Mouse (Mus musculus) MEL (cell line): ENCODE measurements around the gene Rbm45. TPM values are rescaled to one million over a fixed set of nuclear protein-coding genes. Genes with fewer than 3 reads are reported as not detected.

ENCODE experiments used
- DNase-seq: peaks from one replicate; pipeline ENCODE4 v3.0.0; 2011; ENCODE audit warnings: low read depth, low spot score
- H3K27ac ChIP-seq: 2 replicates; pipeline ENCODE4 v1.5.1; 2012; ENCODE audit warnings: low read depth, mild to moderate bottlenecking, control low read depth, low read length, moderate library complexity; ENCODE audit not compliant: control insufficient read depth
- H3K27me3 ChIP-seq, 2 experiments: fragments of 150-350 bp in 1 of 2; sonication (generic) in 1 of 2; 2 replicates each; pipeline ENCODE4 v1.6.1; 2012; ENCODE audit warnings: low read length in 2 of 2, mild to moderate bottlenecking in 2 of 2, improper control_type of control experiment in 1 of 2, moderate library complexity in 1 of 2; ENCODE audit not compliant: insufficient read depth in 2 of 2, control insufficient read depth in 1 of 2
- H3K36me3 ChIP-seq, 2 experiments: 2 replicates each; pipeline ENCODE4 v1.6.1; 2012 to 2014; ENCODE audit warnings: low read length in 2 of 2, improper control_type of control experiment in 1 of 2, inconsistent platforms in 1 of 2, mild to moderate bottlenecking in 1 of 2; ENCODE audit not compliant: insufficient read depth in 2 of 2, control insufficient read depth in 1 of 2
- H3K4me1 ChIP-seq, 2 experiments: fragments of 150-350 bp in 1 of 2; sonication (generic) in 1 of 2; 2 replicates each; pipeline ENCODE4 v1.6.1; 2012; ENCODE audit warnings: low read length in 2 of 2, improper control_type of control experiment in 1 of 2, mild to moderate bottlenecking in 1 of 2; ENCODE audit not compliant: insufficient read depth in 2 of 2, control insufficient read depth in 1 of 2
- H3K4me3 ChIP-seq, 2 experiments: fragments of 150-350 bp in 1 of 2; sonication (generic) in 1 of 2; 2 replicates each; pipeline ENCODE4 v1.5.1; 2012; ENCODE audit warnings: low read depth in 2 of 2, low read length in 2 of 2, mild to moderate bottlenecking in 2 of 2, moderate library complexity in 2 of 2, control low read depth in 1 of 2, improper control_type of control experiment in 1 of 2; ENCODE audit not compliant: control insufficient read depth in 1 of 2, insufficient read depth in 1 of 2
- H3K79me2 ChIP-seq: 2 replicates; pipeline ENCODE4 v1.6.1; 2012; ENCODE audit warnings: mild to moderate bottlenecking, low read length, moderate library complexity; ENCODE audit not compliant: control insufficient read depth, poor library complexity, insufficient read depth
- H3K9ac ChIP-seq: 2 replicates; pipeline ENCODE4 v1.6.1; 2012; ENCODE audit warnings: low read depth, mild to moderate bottlenecking, control low read depth, low read length, moderate library complexity; ENCODE audit not compliant: control insufficient read depth, poor library complexity, severe bottlenecking
- H3K9me3 ChIP-seq: fragments of 150-350 bp; sonication (generic); replicated peaks from 2 replicates; pipeline ENCODE4 v1.6.1; 2012; ENCODE audit warnings: mild to moderate bottlenecking, low read length, improper control_type of control experiment, moderate library complexity; ENCODE audit not compliant: insufficient read depth
- BHLHE40 ChIP-seq: IDR thresholded peaks from 2 replicates; pipeline ENCODE4 v1.6.1; 2012; ENCODE audit warnings: low read depth, mild to moderate bottlenecking, inconsistent platforms, low read length, improper control_type of control experiment, borderline replicate concordance
- ELF1 ChIP-seq: IDR thresholded peaks from 2 replicates; pipeline ENCODE4 v1.6.1; 2014; ENCODE audit warnings: low read depth, mild to moderate bottlenecking, inconsistent platforms, low read length, improper control_type of control experiment, moderate library complexity
- ETS1 ChIP-seq: IDR thresholded peaks from 2 replicates; pipeline ENCODE4 v1.6.1; 2012; ENCODE audit warnings: low read depth, mild to moderate bottlenecking, inconsistent platforms, low read length, improper control_type of control experiment, moderate library complexity
- GATA1 ChIP-seq: IDR thresholded peaks from 2 replicates; pipeline ENCODE4 v1.6.1; 2011; ENCODE audit warnings: low read depth, low read length, improper control_type of control experiment
- HCFC1 ChIP-seq: IDR thresholded peaks from 2 replicates; pipeline ENCODE4 v1.6.1; 2012; ENCODE audit warnings: low read depth, mild to moderate bottlenecking, inconsistent platforms, low read length, improper control_type of control experiment, moderate library complexity
- MAX ChIP-seq: IDR thresholded peaks from 2 replicates; pipeline ENCODE4 v1.6.1; 2011; ENCODE audit warnings: low read length, improper control_type of control experiment
- MEF2A ChIP-seq: IDR thresholded peaks from 2 replicates; pipeline ENCODE4 v1.6.1; 2014; ENCODE audit warnings: low read depth, mild to moderate bottlenecking, inconsistent platforms, low read length, improper control_type of control experiment; ENCODE audit not compliant: poor library complexity, insufficient replicate concordance, severe bottlenecking; ENCODE audit errors: extremely low read depth
- MYB ChIP-seq: IDR thresholded peaks from 2 replicates; pipeline ENCODE4 v1.6.1; 2011; ENCODE audit warnings: mild to moderate bottlenecking, low read depth, low read length, improper control_type of control experiment
- NRF1 ChIP-seq: IDR thresholded peaks from 2 replicates; pipeline ENCODE4 v1.6.1; 2014; ENCODE audit warnings: low read depth, mild to moderate bottlenecking, inconsistent platforms, low read length, improper control_type of control experiment, moderate library complexity; ENCODE audit not compliant: poor library complexity, insufficient read depth, severe bottlenecking
- POLR2A ChIP-seq, 2 experiments: IDR thresholded peaks; 2 replicates each; pipeline ENCODE4 v1.6.1; 2011 to 2012; ENCODE audit warnings: low read length in 2 of 2, mild to moderate bottlenecking in 2 of 2, control low read depth in 1 of 2, improper control_type of control experiment in 1 of 2, low read depth in 1 of 2, moderate library complexity in 1 of 2; ENCODE audit not compliant: control insufficient read depth in 1 of 2, insufficient read depth in 1 of 2, poor library complexity in 1 of 2
- POLR2AphosphoS2 ChIP-seq: IDR thresholded peaks from 2 replicates; pipeline ENCODE4 v1.6.1; 2011; ENCODE audit warnings: low read length, improper control_type of control experiment
- RAD21 ChIP-seq: IDR thresholded peaks from 2 replicates; pipeline ENCODE4 v1.6.1; 2011; ENCODE audit warnings: mild to moderate bottlenecking, low read depth, low read length, improper control_type of control experiment
- TAL1 ChIP-seq: IDR thresholded peaks from 2 replicates; pipeline ENCODE4 v1.6.1; 2012; ENCODE audit warnings: mild to moderate bottlenecking, inconsistent platforms, low read length, moderate library complexity, mixed read lengths
- TCF12 ChIP-seq: IDR thresholded peaks from 2 replicates; pipeline ENCODE4 v1.6.1; 2014; ENCODE audit warnings: low read depth, mild to moderate bottlenecking, inconsistent platforms, low read length, improper control_type of control experiment, moderate library complexity
- UBTF ChIP-seq: IDR thresholded peaks from 2 replicates; pipeline ENCODE4 v1.6.1; 2012; ENCODE audit warnings: low read depth, mild to moderate bottlenecking, inconsistent platforms, low read length, improper control_type of control experiment, moderate library complexity, borderline replicate concordance; ENCODE audit not compliant: insufficient read depth
- USF1 ChIP-seq: IDR thresholded peaks from 2 replicates; pipeline ENCODE4 v1.6.1; 2014; ENCODE audit warnings: low read depth, mild to moderate bottlenecking, inconsistent platforms, low read length, improper control_type of control experiment, moderate library complexity
- USF2 ChIP-seq, 2 experiments: IDR thresholded peaks; 2 replicates each; pipeline ENCODE4 v1.6.1; 2011 to 2012; ENCODE audit warnings: improper control_type of control experiment in 2 of 2, low read length in 2 of 2, borderline replicate concordance in 1 of 2, inconsistent platforms in 1 of 2, low read depth in 1 of 2, mild to moderate bottlenecking in 1 of 2; ENCODE audit not compliant: insufficient read depth in 1 of 2
- ZC3H11A ChIP-seq: IDR thresholded peaks from 2 replicates; pipeline ENCODE4 v1.6.1; 2012; ENCODE audit warnings: low read depth, mild to moderate bottlenecking, inconsistent platforms, low read length, improper control_type of control experiment
- ZNF384 ChIP-seq: IDR thresholded peaks from 2 replicates; pipeline ENCODE4 v1.6.1; 2012; ENCODE audit warnings: low read depth, mild to moderate bottlenecking, inconsistent platforms, low read length, improper control_type of control experiment
- polyA plus RNA-seq, 2 experiments: library from polyadenylated mRNA; stranded (reverse) in 1 of 2; unstranded in 1 of 2; fragments of >175 nt in 1 of 2; fragments of >200 nt in 1 of 2; gene quantifications; 2 replicates each; pipeline versions ENCODE4 v1.2.1 to v1.2.4; 2012; ENCODE audit warnings: low replicate concordance in 2 of 2, low read depth in 1 of 2; ENCODE audit not compliant: insufficient read length in 2 of 2, insufficient read depth in 1 of 2, missing spikeins in 1 of 2
- total RNA-seq: library from RNA; depleted of rRNA; stranded (reverse); fragments of 300-350 nt; gene quantifications from 2 replicates; pipeline ENCODE4 v1.2.3, GENCODE M21; 2012

The Rbm45 gene
- total and polyA plus RNA-seq, 3 experiments = 38.8 to 39.4 TPM; not detected in 1

DNA sequence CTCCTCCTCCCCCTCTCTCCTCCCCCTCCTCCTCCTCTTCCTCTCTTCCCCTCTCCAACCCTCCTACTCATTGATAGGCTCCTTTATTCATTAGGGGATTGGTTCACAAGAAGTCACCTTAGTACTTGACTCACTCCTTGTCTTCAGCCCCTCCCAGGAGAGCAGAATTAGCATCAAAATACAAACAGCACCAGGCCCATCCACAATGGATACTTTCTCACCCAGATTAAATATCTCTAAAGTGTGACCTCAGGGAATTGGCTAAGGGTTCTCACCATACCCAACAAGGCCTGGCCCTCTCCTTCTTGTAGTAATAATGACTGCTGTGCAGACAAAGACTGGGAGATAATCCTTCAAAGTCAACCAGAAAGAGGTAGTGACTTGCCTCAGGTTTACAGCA, 30.4 kb downstream of the Rbm45 start:
- no peaks in the 10 kb centered on the region for H3K4me1 ChIP-seq
- no peaks in the 10 kb centered on the region for H3K79me2 ChIP-seq
- H3K27ac ChIP-seq = no peak overlapping the region
- no peak overlapping the region for H3K4me3 ChIP-seq
- DNase-seq = no peak
- TF ChIP-seq ZC3H11A (no peak), BHLHE40 (no peak), GATA1 (no peak)
- H3K9ac ChIP-seq = no peak overlapping the region
- no peaks in the 10 kb centered on the region; a peak in 3 of 4 replicates for H3K27me3 ChIP-seq
- H3K36me3 ChIP-seq = no peaks in the 10 kb centered on the region
- no peaks in the 10 kb centered on the region for H3K9me3 ChIP-seq

- TF ChIP-seq HCFC1 (no peak), ELF1 (no peak), TCF12 (no peak), ETS1 (no peak), MYB (no peak), USF2 (IDR thresholded peaks at IDR 0.05; ENCODE audit: borderline replicate concordance in 1 of 2, insufficient read depth in 1 of 2, low read depth in 1 of 2, low read length in 2 of 2) (no peak), TAL1 (no peak), MAX (no peak), POLR2A (IDR thresholded peaks at IDR 0.05; ENCODE audit: control insufficient read depth in 1 of 2, insufficient read depth in 1 of 2, low read depth in 1 of 2, low read length in 2 of 2, poor library complexity in 1 of 2) (no peak), ZNF384 (no peak), RAD21 (no peak), MEF2A (no peak), UBTF (no peak), POLR2AphosphoS2 (no peak), NRF1 (no peak), USF1 (no peak)
- no peaks in the 10 kb centered on the region for H3K4me1 ChIP-seq
- no peak for DNase-seq
- H3K9ac ChIP-seq = no peak overlapping the region
- H3K27ac ChIP-seq = no peak overlapping the region
- H3K9me3 ChIP-seq = no peaks in the 10 kb centered on the region
- no peaks in the 10 kb centered on the region for H3K36me3 ChIP-seq
- no peaks in the 10 kb centered on the region; a peak in 1 of 4 replicates for H3K27me3 ChIP-seq
- no peaks in the 10 kb centered on the region for H3K79me2 ChIP-seq
- no peak overlapping the region for H3K4me3 ChIP-seq
Measured at GRCm38 (mm10) chr2:76405596-76406150, 35.9 kb downstream of the Rbm45 start.
